Mouse (Mus musculus) forebrain, embryonic 14.5 days (tissue): ENCODE measurements around the gene Ifrd2. TPM values are rescaled to one million over a fixed set of nuclear protein-coding genes. Genes with fewer than 3 reads are reported as not detected.

Experiments used
- ATAC-seq: fragments of 200-750 bp; cut with Nextera tagmentation; 2 replicates; pipeline ENCODE4 v1.8.0; 2017; ENCODE audit warnings: mild to moderate bottlenecking, moderate library complexity
- DNase-seq: peaks from one replicate; pipeline ENCODE4 v3.0.0-alpha.2; 2015; ENCODE audit warnings: low spot score
- H3K27ac ChIP-seq: fragments of 300-500 bp; sonication (generic); 2 replicates; pipeline ENCODE4 v1.5.1; 2014; ENCODE audit warnings: low read depth, mild to moderate bottlenecking, control low read depth, low read length, moderate library complexity
- H3K27me3 ChIP-seq: fragments of 300-500 bp; sonication (generic); replicated peaks from 2 replicates; pipeline ENCODE4 v1.6.1; 2014; ENCODE audit warnings: low read length, control low read depth, mixed read lengths; ENCODE audit not compliant: control insufficient read depth, insufficient read depth
- H3K36me3 ChIP-seq: fragments of 300-500 bp; sonication (generic); 2 replicates; pipeline ENCODE4 v1.6.1; 2014; ENCODE audit warnings: low read length, control low read depth; ENCODE audit not compliant: control insufficient read depth, insufficient read depth
- H3K4me1 ChIP-seq: fragments of 300-500 bp; sonication (generic); 2 replicates; pipeline ENCODE4 v1.6.1; 2014; ENCODE audit warnings: antibody characterized with exemption, low read length, control low read depth; ENCODE audit not compliant: control insufficient read depth, insufficient read depth
- H3K4me2 ChIP-seq: fragments of 300-500 bp; sonication (generic); 2 replicates; pipeline ENCODE4 v1.6.1; 2014; ENCODE audit warnings: mild to moderate bottlenecking, control low read depth, low read length
- H3K4me3 ChIP-seq: fragments of 300-500 bp; sonication (generic); 2 replicates; pipeline ENCODE4 v1.5.1; 2014; ENCODE audit warnings: low read depth, low read length, control low read depth
- H3K9ac ChIP-seq: fragments of 300-500 bp; sonication (generic); 2 replicates; pipeline ENCODE4 v1.6.1; 2014; ENCODE audit warnings: mild to moderate bottlenecking, low read length, control low read depth, moderate library complexity
- H3K9me3 ChIP-seq: fragments of 300-500 bp; sonication (generic); replicated peaks from 2 replicates; pipeline ENCODE4 v1.6.1; 2016; ENCODE audit warnings: low read length, control low read depth, mixed read lengths; ENCODE audit not compliant: control insufficient read depth
- WGBS: fragments of 180-500 bp; shearing (Covaris S2); extraction: QIAGEN DNeasy Blood & Tissue Kit; methylation state at CpG from one replicate; pipeline ENCODE4 v1.1.7; 2014; 5-methylcytosine and 5-hydroxymethylcytosine counted together
- polyA plus RNA-seq: library from polyadenylated mRNA; unstranded; fragments of >200 nt; fragmentation: Nextera tagmentation; extraction: Ambion mirVana; gene quantifications from 2 replicates; pipeline ENCODE4 v1.2.1, GENCODE M21; 2014

The Ifrd2 gene
- polyA plus RNA-seq, 1 experiment from 2014 or later = 19.1 TPM

GRCm38 (mm10) chr9:107626158-107626843 lies 38.9 kb downstream of the Ifrd2 start:
- no peaks in the 10 kb centered on the region for H3K27me3 ChIP-seq
- H3K9ac ChIP-seq = peak overlapping the region; percentile 54; the same call in 1 of the 2 replicates
- 0 out of 2 replicates have a peak overlapping the region, but pooled peaks have one; percentile 9 for H3K4me3 ChIP-seq
- peaks cover 52% of the 10 kb centered on the region for H3K4me1 ChIP-seq
- H3K9me3 ChIP-seq = no peaks in the 10 kb centered on the region
- H3K36me3 ChIP-seq = peaks cover 38% of the 10 kb centered on the region
- peak; percentile 60 for ATAC-seq
- peak; percentile 77 for DNase-seq
- WGBS = 24% methylated on average over 15 of the region's 15 CpGs
- H3K27ac ChIP-seq = peak overlapping the region; percentile 96
- H3K4me2 ChIP-seq = peak overlapping the region; percentile 48

GRCm38 (mm10) chr9:107626844-107627277 lies 39.4 kb downstream of the Ifrd2 start:
- H3K4me3 ChIP-seq = 0 out of 2 replicates have a peak overlapping the region, but pooled peaks have one; percentile 9
- H3K9me3 ChIP-seq = no peaks in the 10 kb centered on the region
- H3K27ac ChIP-seq = peak overlapping the region; percentile 96
- peak; percentile 58 for ATAC-seq
- peak overlapping the region; percentile 48 for H3K4me2 ChIP-seq
- H3K4me1 ChIP-seq = peaks cover 58% of the 10 kb centered on the region
- H3K9ac ChIP-seq = peak overlapping the region; percentile 69
- WGBS = 2% methylated on average over 2 of the region's 2 CpGs
- H3K27me3 ChIP-seq = no peaks in the 10 kb centered on the region
- peak; percentile 95 for DNase-seq
- H3K36me3 ChIP-seq = peaks cover 38% of the 10 kb centered on the region

GRCm38 (mm10) chr9:107627387-107628255 lies 40.2 kb downstream of the Ifrd2 start:
- Histone ChIP-seq H3K27ac (peak overlapping the region; percentile 96), H3K4me2 (peak overlapping the region; percentile 48), H3K9ac (peak overlapping the region; percentile 69), H3K9me3 (no peaks in the 10 kb centered on the region), H3K4me1 (peaks cover 66% of the 10 kb centered on the region), H3K36me3 (peaks cover 31% of the 10 kb centered on the region), H3K4me3 (no peak overlapping the region; the same call in 1 of the 2 replicates), H3K27me3 (no peaks in the 10 kb centered on the region)
- DNase-seq (no peak), ATAC-seq (no peak)
- 10% methylated on average over 20 of the region's 20 CpGs for WGBS

GRCm38 (mm10) chr9:107628721-107629410 lies 41.4 kb downstream of the Ifrd2 start:
- peak overlapping the region; percentile 96 for H3K27ac ChIP-seq
- no peaks in the 10 kb centered on the region for H3K9me3 ChIP-seq
- peak overlapping the region; percentile 48 for H3K4me2 ChIP-seq
- 34% methylated on average over 13 of the region's 15 CpGs for WGBS
- no peaks in the 10 kb centered on the region for H3K27me3 ChIP-seq
- H3K4me3 ChIP-seq = no peak overlapping the region
- no peak for ATAC-seq
- DNase-seq = no peak
- peaks cover 69% of the 10 kb centered on the region for H3K4me1 ChIP-seq
- H3K9ac ChIP-seq = peak overlapping the region; percentile 69
- H3K36me3 ChIP-seq = peaks cover 23% of the 10 kb centered on the region

GRCm38 (mm10) chr9:107629411-107629730 lies 41.9 kb downstream of the Ifrd2 start:
- Histone ChIP-seq H3K4me1 (peaks cover 69% of the 10 kb centered on the region), H3K36me3 (peaks cover 18% of the 10 kb centered on the region), H3K4me3 (no peak overlapping the region), H3K27ac (peak overlapping the region; percentile 96), H3K4me2 (peak overlapping the region; percentile 48), H3K27me3 (no peaks in the 10 kb centered on the region), H3K9ac (peak overlapping the region; percentile 69), H3K9me3 (no peaks in the 10 kb centered on the region)
- DNase-seq = no peak
- no peak for ATAC-seq
- 12% methylated on average over 4 of the region's 4 CpGs for WGBS

DNA sequence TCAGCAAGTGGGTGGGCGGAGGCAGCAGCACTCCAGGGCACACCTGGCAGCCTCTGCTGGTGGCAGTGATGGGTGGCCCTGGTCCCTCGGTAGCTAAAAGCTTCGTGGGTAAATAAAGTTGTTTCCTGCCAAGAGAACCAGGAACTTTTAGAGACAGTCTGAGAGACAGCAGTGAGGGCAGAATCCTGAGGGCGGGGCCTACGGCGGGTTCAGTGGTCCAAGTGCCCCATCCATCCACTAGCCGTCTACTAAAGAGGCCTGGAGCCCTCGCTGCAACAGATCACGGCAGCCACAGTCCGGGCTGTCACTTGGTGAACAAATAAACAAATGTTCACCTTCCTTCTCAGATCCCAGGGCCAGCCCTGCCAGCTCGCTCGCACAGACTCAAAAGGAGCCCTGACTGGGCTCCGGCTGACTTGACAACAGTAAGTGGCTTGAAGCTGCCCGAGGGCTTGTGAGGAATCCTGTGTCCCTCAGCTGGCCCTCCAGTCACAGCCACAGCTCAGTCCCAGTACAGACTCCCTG lies 42.5 kb downstream of the Ifrd2 start:
- 4% methylated on average over 14 of the region's 14 CpGs for WGBS

GRCm38 (mm10) chr9:107630576-107630975 lies 43.1 kb downstream of the Ifrd2 start:
- DNase-seq (peak; percentile 92), ATAC-seq (peak; percentile 36)
- Histone ChIP-seq H3K4me2 (peak overlapping the region; percentile 48), H3K9me3 (no peaks in the 10 kb centered on the region), H3K9ac (peak overlapping the region; percentile 69), H3K36me3 (0 out of 2 replicates have a peak, but pooled peaks cover 9% of the 10 kb centered on the region), H3K27me3 (no peaks in the 10 kb centered on the region), H3K4me3 (0 out of 2 replicates have a peak overlapping the region, but pooled peaks have one; percentile 7), H3K4me1 (peaks cover 69% of the 10 kb centered on the region), H3K27ac (peak overlapping the region; percentile 96)
- WGBS = 0% methylated on average over 4 of the region's 4 CpGs

More for the DNA sequence above, 42.5 kb downstream of the Ifrd2 start:
- no peaks in the 10 kb centered on the region for H3K9me3 ChIP-seq
- peak; percentile 69 for DNase-seq
- H3K36me3 ChIP-seq = peaks cover 14% of the 10 kb centered on the region
- peak overlapping the region; percentile 96 for H3K27ac ChIP-seq
- peak overlapping the region; percentile 7; the same call in 1 of the 2 replicates for H3K4me3 ChIP-seq
- ATAC-seq = peak; percentile 8; the same call in 1 of the 2 replicates
- H3K27me3 ChIP-seq = no peaks in the 10 kb centered on the region
- peak overlapping the region; percentile 69 for H3K9ac ChIP-seq
- peaks cover 69% of the 10 kb centered on the region for H3K4me1 ChIP-seq
- peak overlapping the region; percentile 48 for H3K4me2 ChIP-seq

- Histone ChIP-seq H3K4me3 (no peak overlapping the region; the same call in 1 of the 2 replicates), H3K27ac (peak overlapping the region; percentile 96), H3K9ac (peak overlapping the region; percentile 78; the same call in 1 of the 2 replicates), H3K36me3 (0 out of 2 replicates have a peak, but pooled peaks cover 9% of the 10 kb centered on the region), H3K9me3 (no peaks in the 10 kb centered on the region), H3K4me2 (peak overlapping the region; percentile 92), H3K27me3 (no peaks in the 10 kb centered on the region), H3K4me1 (peaks cover 67% of the 10 kb centered on the region)
- ATAC-seq = no peak
- whole genome bisulfite sequencing = 18% methylated on average over 9 of the region's 9 CpGs
- no peak for DNase-seq
Measured at GRCm38 (mm10) chr9:107631311-107631826, 43.9 kb downstream of the Ifrd2 start.
